Mouse (Mus musculus) spleen, postnatal 36 days (tissue): ENCODE measurements around the gene 4833427G06Rik.

Source experiments
- DNase-seq, 2 experiments: peaks; one replicate each; pipeline ENCODE4 v3.0.0; 2022; ENCODE audit warnings: low spot score in 2 of 2, mixed read lengths in 1 of 2

Gene 4833427G06Rik

DNA sequence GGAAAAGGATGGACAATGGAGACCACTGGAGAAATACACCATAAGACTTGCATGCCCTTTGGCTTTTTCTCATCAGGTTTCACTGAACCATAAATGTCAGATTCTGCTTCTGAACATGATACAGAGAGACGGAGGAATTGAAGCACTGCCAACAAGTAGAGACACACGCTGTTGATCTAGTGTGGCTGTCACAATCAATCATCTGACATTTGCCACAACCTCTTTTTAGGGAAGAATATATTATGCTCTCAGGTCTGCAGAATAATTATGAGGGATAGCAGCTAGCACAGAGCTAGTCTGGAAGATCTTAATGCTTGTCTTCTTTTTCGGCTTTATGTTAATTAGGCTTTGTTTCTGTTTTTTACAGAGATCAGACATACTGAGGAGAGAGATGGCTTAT, 33.7 kb downstream of the 4833427G06Rik start:
- DNase-seq, result no peak

DNA sequence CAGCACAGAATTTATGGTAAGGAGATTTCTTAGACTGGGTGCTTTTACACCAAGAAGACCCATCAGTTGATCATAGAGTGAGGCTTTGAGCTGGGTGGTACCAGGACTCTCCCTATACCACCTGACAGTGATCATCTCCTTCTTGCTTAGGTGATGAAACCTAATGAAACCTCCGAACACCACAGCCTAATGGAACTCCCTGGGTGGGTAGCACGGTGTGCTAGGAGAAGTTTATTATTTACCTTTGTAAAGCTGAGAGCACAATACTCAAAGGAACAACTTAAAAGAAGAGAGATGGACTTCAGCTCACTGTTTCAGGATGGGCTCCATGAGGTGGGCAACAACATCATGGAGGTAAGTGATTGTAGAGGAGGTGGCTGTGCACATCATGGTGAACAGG, 41.3 kb downstream of the 4833427G06Rik start, which contains the start of gene Btg4:
TSS of gene Btg4 (plus strand) at position 301 of the 400 bp plus-strand sequence.
- DNase-seq, result no peak

DNA sequence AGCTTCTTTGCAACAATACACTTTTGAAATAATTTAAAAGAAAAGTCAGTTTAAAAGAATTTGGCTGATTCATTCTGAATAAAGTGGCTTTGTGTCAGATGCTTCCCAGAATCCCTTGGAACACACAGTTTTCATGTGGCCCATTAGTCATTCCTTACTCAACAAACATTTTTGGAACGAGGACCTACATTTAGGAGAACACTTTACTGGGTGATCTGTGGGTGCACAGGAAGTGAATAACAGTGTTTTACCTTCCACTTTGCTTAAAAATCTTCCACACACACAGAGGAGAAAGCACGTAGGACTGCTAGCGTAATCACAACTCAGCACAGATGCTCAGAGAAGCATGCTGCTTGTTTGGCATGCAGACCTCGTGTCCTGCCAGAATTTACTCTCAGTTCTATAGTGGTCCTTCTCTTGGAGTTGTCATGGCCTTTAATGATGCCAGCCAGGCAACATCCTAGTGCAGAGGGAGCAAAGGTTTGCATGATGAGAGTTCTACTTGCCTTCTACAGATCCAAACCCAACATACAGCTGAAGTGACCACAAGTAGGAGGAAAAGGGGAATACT, 42.8 kb downstream of the 4833427G06Rik start:
- no peak for DNase-seq

DNA sequence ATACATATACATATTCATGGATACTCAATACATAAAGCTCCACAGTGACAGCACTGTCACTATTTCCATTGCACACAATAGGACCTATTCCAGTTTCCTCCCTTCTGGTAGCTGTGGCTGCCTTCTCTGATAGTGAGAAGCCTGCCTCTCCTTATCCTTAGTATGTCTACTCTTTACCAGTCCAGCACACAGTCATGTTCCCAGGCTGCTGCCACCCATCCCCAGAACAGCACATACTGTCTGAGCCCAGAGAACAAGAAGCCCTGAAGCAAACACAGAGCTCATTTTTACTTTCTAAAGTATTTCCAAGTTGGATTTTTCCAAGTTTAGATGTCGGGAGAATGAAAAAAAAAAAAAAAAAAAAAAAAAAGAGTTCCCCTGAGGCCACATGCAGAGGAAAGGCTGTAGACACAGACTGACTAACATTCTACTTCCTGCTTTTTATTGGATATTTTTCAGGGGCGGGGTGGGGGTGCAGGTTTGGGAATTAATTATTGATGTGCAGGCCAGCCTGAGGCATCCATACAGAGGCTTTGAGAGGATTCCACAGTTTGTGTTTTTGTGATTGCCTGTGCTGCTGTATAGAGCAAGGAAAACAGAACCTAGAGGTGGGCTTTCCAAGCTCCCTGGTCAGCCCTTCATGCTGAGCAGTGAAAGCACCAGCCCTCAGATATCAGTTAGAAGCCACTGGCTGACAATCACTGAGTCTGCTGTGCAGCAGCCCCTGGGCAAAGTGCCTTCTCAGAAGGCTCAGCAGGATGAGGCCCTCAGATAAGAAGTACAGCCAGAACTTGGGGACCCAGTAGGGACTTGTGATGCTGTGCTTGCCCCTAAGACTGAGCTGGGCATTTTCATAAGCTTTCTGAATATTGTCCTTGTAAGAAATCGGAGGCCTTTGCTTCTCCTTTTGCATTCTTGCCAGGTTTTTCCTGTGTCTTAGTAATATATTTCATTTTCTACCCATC, 45.2 kb downstream of the 4833427G06Rik start:
- DNase-seq, result no peak

DNA sequence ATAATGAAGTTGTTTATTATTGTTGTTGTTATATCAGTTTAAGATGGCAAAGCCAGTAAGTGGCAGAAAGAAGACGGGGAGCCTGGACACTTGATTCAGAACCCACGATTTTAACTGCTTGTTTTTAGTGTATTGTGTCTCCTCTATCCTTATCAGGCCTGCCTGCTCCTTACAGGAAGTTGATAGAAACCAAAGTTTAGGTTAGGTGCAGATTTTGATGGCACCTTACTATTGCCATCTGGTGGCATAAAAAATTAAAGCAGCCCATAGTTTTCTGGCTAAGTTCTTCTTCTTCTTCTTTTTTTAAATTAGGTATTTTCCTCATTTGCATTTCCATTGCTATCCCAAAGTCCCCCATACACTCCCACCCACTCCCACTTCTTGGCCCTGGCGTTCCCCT, 49.7 kb downstream of the 4833427G06Rik start:
- DNase-seq, result peak; percentile 7 to 8

DNA sequence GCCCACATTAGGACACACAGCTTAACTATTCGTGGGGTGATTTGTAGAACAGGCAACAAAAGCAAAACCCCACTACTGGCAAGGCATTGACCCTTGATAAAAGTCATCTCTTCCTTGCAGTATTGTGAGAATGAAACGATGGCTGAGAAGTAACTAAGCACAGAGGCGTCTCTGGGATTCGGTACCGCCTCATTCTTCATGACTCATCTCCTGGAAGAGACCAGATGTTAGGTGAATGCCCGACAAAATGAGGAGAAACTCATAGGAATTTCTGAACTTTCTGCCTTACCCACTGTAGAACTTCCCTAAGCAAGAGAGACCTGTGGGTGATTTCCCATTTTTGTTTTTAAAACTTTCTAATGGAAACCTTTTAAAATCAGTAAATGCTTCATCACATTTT, 59.7 kb downstream of the 4833427G06Rik start:
- no peak for DNase-seq

DNA sequence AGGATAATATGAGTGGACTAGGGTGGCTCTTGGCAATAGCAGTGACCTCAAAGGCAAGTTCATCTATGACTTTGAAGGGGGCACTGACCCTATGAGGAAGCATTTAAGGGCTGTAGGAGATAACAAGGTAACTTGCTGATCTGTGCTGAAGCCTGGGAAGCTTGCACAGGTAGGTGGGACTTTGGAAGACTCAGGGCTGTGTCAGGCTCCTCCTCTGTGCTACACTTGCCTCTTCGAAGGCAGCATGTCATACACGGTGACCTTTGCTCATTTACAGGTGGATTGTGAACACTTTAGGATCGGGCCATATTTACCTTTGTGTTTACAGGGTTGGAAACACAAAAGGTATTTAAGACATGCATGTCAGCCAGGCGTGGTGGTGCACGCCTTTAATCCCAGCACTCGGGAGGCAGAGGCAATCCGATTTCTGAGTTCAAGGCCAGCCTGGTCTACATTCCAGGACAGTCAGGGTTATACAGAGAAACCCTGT, 60.3 kb downstream of the 4833427G06Rik start:
- no peak for DNase-seq

DNA sequence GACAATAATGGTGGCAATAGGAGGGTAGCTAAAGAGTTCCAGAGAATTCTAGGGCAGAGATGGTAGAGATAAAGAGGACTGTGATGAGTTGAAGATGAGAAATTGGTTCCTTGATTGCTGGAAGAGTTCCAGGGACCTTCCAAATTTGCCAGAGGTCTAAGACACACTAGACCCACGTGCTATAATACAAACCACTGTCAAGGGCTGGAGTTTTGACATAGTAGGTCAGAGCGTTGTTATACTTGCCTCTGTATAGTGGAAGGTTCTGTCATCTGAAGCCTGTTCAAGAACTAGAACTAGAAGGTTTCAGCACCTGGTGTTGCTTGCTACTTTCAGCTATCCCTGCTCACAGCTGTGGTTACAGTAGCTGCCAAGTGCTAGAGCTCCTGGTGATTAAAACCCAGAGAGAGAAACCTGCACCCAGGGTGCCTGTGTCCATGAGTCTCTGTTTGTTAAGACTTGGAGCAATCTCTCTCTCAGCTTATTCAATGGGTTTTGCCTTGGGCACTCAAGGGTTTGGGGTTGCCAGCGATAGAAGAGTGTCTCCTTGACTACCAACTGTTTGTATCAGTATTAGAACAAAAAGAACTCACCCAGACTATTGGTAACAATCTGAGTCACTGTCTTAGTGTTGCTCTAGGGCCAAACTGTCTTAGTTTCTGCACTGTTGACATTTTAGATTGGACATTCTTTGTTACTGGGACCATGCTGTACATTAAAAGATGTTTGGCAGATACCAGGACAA, 68.9 kb downstream of the 4833427G06Rik start:
- no peak for DNase-seq

DNA sequence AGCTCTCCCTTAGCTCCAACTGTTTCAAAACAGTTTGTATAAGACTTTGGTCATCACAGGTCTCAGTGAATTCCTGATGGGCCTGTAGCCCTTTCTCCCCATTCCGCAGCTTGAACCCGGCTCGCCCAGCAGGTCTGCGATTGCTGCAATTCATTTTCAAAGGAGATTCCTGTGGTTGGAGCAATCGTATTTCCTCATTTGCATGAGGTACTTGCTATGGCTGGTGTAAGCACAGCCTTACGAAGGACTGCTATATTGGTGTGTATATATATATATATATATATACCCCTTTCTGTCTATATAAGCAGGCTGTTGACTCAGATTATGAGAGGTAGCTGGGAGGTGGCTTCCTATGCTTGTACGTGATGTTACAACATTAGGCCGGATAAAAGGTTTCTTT, 69.6 kb downstream of the 4833427G06Rik start:
- DNase-seq, result no peak

DNA sequence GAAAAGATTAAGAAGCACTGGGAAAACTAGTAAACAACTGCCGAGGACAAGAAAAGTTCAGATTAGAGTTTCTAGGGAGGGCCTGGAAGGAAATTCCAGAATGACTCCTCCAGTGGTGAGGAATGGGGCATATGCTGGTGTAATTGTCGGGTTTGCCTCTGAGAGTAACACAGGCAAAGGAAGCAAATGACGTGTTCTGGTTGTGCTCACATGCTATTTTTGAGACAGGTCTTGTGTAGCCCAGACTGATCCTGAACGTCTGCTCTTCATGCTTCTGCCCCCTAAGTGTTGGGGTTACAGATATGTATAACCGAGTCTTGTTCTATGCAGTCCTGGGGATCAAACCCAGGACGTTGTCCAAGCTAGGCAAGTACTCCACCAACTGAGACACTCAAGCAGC, 70.3 kb downstream of the 4833427G06Rik start:
- DNase-seq, result no peak
